Mouse (Mus musculus) erythroblast, adult 5-6 weeks (primary cell): Measurements from ENCODE around the gene Thsd7b. TPM values are rescaled to one million over a fixed set of nuclear protein-coding genes. Genes with fewer than 3 reads are reported as not detected.
A peak's percentile ranks its signal among the peaks of the same experiment; 100 is the strongest.
"Not testable (repeated sequence)": the region's sequence is repeated elsewhere in the genome, so short reads cannot be mapped to it uniquely, and the experiment has no call there.

Experiments used
- ATAC-seq: replicated peaks from 2 replicates; pipeline ENCODE4 v1.8.0; 2016; ENCODE audit warnings: moderate number of reproducible peaks, mild to moderate bottlenecking, moderate TSS enrichment, inconsistent platforms; ENCODE audit not compliant: poor library complexity, low FRiP score, severe bottlenecking
- total RNA-seq, 2 experiments: library from RNA; stranded (forward) in 1 of 2; stranded (reverse) in 1 of 2; fragments of 150-400 nt in 1 of 2; fragments of 200-764, 138-1000 nt in 1 of 2; gene quantifications; 2 replicates each; pipeline versions ENCODE4 v1.2.3 to v1.2.4; 2015 to 2017; ENCODE audit warnings: low replicate concordance in 2 of 2

The Thsd7b gene
- total RNA-seq, 2 experiments from 2014 or later = 0.43 TPM; not detected in 1

DNA sequence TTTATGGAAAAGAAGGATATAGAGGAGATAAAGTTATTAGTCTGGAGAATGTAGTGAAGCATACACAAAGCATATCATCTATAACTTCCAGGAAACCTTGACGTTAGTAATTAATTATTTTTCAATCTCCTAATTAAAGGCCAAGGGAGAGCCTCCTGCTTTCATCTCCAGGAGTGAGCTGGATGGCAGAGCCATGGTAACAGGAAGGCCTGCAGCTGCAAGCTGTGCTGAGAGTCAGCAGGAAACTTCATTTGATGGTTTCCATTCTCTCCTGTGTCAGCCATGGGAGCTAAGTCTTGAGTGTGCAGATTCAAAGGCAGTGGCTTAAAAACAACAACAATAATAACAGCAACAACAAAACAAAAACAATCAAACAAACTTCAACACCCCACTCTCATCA, 507.5 kb downstream of the Thsd7b start:
- no peak for ATAC-seq

DNA sequence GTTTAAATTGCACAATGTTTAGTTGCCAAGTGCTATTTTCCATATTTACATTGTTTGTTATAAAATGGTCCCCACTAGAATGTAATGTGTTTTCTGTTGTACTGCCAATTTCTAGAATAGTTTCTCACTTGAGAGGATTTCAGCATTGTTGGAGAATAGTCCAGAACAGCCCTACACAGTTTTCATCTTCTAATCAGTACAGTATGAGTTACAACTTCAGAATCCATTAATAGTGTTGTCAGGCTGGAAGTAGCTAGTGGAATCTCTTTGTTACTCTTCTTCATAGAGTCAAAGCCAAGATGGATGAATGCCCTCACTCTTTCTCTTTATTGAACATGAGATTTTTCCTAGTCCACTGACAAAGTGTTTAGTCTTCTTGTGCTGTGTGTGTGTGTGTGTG, 525.4 kb downstream of the Thsd7b start:
- ATAC-seq = no peak

DNA sequence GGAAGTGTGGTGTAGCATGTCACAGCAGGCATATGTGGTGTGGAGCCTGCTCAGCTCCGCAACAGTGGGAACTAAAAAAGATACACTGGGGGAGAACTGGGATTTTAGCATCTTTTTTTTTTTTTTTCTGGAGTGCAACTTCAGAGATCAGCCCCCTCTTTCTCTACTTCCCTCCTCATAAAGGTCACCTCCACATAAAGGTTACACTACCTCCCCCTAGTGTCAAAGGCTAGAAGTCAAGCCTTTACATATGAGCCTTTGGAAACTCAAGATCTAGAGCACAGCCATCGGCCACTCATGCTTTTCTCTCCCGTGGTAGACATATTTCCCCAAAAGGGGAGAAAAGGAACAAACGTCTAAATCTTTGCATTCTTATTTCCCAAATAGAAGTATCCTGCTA, 553.8 kb downstream of the Thsd7b start:
- ATAC-seq = no peak

DNA sequence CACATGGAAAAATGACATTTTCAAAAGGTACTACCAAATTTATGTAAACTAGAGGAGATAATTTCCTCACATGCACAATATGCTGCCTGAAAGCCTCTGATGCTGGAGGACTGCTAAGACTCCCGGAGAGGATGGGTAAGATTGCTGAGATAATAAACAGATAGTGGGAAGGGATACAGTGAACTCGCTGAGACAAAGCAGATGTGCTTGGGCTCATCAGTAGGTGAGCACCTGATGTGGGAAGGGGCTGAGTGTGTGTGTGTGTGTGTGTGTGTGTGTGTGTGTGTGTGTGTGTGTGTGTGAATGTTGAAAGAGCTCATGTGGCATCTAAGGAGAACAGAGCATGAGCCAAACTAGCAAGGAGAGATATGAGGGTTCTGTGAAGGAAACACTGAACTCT, 564.2 kb downstream of the Thsd7b start:
- ATAC-seq = no peak

DNA sequence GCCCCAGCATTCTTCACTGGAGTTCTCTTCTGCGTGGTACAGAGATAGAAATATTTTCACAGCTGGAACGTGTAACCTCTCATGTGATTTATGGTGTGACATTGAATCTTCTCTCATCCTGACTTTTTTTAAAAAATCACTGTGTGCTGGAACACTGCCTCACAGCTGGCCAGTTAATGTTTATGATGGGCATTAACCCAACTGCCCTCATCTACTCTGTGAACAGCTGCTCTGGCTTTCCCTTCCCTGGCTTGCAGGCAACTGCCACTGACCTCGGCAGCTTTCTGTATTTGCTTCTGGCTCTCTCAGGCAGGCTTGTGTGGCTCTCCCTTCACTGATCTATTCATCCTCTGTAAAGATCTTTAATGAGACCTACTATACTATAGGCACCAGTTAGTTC, 564.7 kb downstream of the Thsd7b start:
- no peak for ATAC-seq

DNA sequence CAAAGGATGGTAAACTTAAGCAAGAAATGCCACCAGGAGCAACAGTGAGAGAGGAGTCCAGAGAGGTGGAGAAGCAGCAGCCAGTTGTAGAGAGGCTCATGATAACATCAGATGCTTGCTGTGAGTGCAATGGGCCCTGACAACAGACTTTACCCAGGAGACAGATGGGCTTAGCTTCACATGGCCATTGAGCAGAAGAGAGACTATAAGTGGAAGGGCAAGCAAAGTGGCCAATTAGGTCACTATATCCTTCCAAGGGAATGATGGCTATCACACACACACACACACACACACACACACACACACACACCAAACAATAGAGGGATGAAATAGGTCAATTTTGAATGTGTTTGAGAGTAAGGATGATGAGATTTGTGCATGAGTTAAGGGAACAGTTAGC, 565.4 kb downstream of the Thsd7b start:
- ATAC-seq = no peak

DNA sequence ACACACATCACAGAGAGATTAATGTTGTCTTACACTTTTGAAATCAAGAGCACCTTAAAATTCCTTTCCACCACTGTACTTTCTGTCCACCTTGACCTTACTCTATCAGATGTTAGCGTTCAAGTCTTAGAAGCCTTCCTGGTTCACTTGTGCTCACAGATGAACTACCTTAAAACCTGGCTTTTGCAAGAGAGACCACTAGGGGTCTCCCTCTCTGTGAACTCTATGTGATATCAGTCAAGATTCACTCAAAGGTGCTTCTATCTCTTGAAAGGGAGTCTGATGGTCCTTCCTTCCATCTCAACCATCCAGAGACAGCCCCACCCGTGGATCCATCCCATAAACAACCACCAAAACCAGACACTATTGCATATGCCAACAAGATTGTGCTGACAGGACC, 570.3 kb downstream of the Thsd7b start:
- 0 out of 2 replicates have a peak, but pooled peaks have one; percentile 49 for ATAC-seq

DNA sequence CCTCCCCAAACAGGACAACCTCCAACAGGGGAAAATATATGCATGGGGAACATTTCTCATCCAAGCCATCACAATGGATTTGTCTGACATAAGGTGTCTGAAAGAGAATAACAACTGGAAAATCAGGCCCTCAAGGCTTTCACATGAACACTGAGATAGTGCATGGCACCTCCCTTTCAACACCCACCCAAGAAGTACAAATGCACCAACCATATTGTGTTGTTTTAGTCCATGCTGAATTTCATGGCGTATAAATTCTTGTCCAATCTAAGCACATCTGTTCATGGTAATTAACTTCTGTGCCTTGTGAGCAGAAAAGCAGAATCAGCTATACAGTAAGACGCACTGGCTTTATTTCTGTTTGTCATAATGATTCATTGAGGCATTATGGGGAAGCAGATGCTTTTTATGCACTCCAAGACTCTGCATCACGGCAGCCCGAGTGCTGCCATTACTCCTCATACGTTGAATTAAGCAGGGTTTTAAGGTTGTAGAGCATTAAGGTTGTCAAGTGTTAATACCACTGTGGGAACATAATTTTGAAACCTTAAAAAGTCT, 577.0 kb downstream of the Thsd7b start:
- no peak for ATAC-seq

DNA sequence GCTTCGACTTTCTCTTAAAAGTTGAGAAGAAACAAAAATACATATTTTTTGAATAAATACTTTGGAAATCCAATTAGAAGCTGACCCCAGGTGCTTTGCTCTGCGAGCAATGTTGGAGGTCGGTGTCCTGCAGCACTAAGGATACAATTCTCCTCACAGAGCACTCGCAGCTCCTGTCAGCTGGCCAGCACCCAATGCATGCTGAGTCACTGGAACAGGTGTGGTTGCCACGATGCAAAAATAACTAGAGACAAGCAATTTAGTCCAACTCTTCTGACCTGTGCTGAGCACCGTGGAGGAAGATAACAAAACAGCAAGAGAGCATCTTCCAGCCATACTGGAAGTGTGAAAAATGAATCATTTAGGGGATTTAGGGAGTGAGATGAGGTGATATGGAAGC, 594.6 kb downstream of the Thsd7b start:
- ATAC-seq = no peak

DNA sequence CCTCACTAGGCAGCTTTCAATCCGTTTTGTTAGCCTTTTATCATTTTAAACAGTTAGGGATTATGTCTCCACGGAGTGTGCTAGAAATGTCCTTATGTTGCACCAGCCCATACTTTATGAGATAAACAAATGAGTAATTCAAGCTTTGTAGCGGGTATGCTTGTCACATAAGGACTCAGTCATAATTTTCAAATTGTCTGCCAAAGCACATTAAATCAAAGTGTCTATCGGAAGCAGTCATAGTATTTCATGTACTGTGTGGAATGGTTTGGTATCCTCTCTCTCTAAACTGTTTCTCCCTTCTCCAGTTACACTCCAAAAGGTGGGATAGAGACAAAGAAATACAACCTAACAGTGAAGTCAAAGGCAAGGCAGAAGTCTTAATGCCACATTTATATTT, 601.3 kb downstream of the Thsd7b start:
- ATAC-seq = no peak

DNA sequence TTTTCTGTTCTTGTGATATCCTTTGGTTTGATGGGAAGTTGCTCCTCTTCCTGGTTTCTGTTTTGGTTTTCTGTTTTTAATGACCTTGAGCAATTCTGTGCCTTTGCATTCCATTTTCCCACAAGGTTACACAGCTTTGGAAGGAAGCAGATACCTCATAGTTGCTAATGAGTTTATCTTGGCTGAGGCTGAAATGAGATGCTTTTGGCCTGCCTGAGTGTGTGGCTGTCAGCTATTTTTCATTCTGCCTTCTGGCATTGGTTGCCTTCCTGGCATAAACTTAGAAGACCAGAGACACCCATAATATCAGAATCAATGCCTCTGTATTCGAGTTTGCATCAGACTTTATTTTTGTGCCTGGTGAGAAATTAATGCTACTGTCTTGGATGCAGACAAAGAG, 614.8 kb downstream of the Thsd7b start:
- no peak for ATAC-seq

DNA sequence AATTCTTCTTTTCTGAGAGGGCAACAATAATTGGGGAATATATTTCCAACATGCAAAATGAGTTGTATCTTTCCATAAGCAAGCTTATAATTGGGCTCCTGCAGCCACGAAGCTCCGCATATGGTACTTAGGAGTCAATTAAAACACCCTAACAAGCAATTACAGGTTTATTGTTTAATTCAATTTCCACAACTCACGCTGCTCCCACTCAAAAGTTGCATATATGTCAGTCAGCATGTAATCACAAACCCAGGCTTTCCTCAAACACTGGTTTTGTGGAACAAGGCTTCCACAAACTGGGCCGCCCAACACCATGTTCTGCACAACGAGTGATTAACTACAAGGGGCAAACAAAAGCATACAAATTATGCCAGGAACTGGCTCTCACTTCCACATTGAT, 625.0 kb downstream of the Thsd7b start:
- no peak for ATAC-seq

DNA sequence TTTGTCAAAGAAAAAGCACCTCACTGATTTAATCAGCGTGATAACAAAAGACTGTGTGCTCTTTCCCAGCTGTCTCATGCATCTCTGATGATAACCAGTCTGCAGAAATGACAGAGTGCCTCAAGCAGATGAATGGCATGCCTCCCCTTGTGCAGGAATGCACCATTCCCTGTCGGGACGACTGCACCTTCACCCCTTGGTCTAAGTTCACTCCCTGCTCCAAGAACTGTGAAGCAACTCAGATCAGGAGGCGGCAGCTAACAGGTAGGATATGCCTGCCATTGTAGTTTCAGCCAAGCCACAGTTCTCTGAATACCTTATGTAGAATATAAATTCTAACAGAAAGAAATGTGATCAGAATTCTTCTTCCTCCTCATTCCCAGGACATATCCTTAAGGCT, 642.4 kb downstream of the Thsd7b start:
- ATAC-seq = no peak

DNA sequence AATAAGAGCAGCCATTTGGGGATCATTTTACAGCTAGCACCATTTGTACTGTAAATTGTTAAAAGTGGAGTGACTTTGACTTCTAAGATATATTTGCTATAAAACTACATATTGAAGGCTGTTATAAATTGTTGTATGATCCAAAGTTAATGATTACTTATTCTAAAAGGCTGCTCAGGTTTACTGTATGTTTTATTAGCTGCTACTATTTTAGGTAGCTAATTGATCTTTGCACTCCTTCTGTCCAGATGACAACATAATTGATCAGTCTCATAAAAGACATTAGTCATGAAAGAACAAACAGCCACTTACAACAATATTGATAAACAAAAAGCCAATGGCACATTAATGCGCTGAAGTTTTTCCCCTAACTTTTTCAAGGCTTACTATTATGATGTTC, 644.5 kb downstream of the Thsd7b start:
- ATAC-seq = no peak

DNA sequence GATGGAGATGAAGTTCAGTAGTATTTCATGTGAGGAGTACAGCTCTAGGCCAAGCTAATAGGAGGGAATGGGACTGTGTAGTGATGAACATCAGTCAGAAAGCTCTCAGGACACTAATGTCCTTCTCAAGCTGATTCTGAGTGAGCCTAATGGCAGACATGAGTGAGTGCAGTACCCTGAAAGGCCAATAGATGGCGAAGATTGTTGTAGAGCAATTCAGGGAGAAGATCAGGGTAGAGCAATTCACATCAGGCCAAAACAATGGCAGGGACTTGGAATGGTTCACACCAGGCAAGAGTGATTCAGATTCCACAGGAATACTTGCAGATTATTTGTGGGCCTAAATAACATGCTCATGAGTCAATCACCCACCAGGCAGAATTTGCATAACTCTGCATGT, 646.3 kb downstream of the Thsd7b start:
- peak; percentile 75 for ATAC-seq

DNA sequence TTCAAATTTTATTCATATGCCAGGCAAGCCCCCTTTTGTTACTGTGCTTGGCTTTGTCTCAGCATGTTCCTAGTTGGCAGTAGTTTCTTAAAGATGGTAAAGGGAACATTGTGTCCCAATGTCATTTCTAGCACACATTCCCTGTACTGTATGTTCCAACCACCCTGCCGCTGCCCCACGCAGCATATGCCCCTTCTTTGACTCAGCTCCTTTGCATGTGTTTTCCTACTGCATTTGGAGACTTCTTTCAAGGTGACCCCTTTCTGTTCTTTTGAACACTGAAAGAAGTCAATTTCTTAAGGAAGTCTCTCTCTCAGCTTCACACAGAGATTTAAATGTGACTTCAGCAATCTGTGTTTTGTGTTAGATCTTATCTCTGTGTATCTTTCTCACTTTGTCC, 657.9 kb downstream of the Thsd7b start:
- ATAC-seq = no peak

DNA sequence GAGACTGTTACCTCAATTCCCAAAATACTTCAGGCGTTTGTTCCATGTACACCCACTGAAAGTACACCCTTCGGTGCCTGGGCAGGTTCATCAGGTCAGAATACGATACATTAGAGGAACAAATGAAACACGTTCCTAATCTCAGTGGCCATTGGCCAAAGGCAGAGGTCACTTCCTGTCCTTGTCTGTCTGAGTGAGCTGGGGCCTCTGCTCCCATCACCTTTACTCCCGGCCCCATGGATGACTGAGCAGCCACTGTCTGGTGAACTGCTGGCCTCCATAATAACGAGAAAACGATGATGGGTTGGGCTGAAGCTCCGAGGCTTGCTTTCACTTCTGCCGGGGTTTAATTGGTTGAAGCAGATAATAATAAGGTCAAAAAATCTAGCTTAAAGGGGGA, 670.0 kb downstream of the Thsd7b start:
- ATAC-seq = no peak

DNA sequence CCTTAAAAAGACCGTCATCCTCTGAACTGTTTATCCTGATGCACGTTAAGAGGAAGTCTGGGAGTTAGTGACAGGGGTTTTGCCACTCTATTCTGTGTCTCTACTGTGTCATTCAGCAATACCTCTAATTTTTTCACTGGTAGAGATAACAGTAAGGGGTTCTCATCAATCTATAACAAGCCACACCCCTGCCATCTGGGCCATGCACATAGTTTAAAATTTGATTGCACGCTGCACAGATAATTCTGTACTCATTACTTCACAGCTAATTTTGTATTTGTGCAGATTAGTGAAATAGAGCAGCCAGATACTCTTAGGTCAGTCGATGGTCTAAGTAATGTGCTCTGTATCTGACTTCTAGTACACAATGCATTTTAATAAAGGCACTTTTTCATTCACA, 673.9 kb downstream of the Thsd7b start:
- ATAC-seq = no peak

DNA sequence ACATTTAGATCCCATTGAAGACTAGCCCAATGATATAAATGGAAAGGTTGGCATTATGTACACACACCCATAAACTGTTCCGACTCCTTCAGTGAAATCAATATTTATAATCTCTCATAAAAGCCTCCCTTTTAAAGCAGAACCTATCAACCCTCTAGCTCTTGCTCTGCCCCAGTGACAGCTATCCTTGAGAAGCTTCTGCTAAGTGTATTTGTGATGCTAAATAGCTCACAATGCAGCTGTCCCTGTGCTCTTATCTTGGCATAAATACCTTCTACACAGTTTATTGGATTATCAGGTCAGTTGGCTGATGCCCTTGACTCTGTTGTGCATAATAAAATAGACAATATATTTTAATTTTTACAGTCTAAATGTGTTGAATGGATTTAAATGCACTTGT, 682.4 kb downstream of the Thsd7b start:
- no peak for ATAC-seq

DNA sequence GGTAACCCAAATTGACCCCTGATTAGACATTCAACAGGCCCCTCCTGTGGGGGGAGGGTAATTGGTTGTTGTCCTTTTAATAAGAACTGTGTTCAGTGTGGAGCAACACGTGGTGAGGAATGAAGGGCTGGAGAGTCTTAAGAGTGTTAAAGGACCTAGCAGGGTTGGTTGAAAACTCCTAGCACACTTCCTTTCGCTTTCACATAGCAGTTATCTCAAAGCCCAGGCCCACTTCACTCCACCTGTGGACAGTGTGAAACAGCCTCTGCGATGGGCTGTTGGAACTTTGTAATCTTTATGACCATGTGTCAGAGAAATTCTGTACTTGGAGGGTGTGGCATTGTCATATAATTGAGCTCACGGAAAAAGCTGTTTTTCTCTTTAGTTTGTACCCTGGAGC, 683.5 kb downstream of the Thsd7b start:
- peak; percentile 91 for ATAC-seq

DNA sequence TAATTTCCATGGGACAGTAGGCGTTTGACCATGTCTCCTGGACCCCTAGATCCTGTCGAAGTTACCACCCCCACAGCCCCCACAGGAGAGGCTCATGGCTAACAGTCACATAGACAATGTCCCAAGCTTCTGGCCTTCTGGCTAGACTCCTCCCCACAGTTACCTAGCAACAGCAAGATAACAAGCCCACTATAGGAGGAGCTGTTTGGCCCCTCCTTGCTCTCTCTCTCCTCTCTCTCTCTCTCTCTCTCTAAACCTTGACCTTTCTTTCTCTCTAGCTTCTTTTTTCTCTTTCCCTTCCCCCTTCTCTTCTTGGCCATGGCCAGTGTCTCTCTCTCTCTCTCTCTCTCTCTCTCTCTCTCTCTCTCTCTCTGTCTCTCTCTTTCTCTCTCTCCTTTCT, 686.2 kb downstream of the Thsd7b start:
- not testable (repeated sequence) for ATAC-seq

DNA sequence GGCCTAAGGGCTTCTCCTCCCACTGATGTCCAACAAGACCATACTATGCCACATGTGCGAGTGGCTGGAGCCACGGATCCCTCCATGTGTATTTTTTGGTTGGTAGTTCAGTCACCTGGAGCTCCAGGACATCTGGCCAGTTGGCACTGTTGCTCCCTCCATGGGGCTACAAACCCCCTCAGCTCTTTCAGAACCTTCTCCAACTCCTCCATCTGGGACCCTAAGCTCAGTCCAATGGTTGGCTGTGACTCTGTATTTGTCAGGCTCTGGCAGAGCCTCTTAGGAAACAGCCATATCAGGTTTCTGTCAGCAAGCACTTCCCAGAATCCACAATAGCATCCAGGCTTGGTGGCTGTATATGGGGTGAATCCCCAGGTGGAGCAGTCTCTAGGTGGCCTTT, 690.1 kb downstream of the Thsd7b start:
- ATAC-seq = no peak

DNA sequence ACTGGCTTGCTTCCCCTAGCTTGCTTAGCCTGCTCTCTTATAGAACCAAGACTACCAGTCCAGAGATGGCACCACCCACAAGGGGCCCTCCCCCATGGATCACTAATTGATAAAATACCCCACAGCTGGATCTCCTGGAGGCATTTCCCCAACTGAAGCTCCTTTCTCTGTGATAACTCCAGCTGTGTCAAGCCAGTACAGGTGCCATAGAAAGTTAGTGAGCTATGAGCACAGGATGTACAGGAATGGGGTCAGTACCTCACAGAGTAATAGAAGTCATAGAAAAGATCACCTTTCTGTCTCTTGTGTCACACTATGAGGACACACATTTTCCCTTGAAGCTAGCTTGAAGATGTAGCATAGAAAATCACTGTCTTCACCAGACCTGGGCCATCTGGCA, 716.1 kb downstream of the Thsd7b start:
- ATAC-seq = not testable (repeated sequence)
